Mouse (Mus musculus) adrenal gland, postnatal 10 days (tissue): ENCODE measurements around the gene Hdac9. TPM values are rescaled to one million over a fixed set of nuclear protein-coding genes. Genes with fewer than 3 reads are reported as not detected.
A peak's percentile ranks its signal among the peaks of the same experiment; 100 is the strongest.

Experiments
- DNase-seq: peaks from one replicate; pipeline ENCODE4 v3.0.0; 2021; ENCODE audit warnings: mixed read lengths
- total RNA-seq, 2 experiments: library from RNA; stranded (reverse); gene quantifications; 2 replicates each; pipeline ENCODE4 v1.2.3; 2021

The Hdac9 gene
- total RNA-seq, 2 experiments from 2014 or later, result 3.5 to 4.1 TPM

- DNase-seq, result no peak
Observed at GRCm38 (mm10) chr12:34594167-34594793, 322.6 kb downstream of the Hdac9 start.

- no peak for DNase-seq
Observed at GRCm38 (mm10) chr12:34587171-34587570, 329.7 kb downstream of the Hdac9 start.

GRCm38 (mm10) chr12:34582522-34582921 lies 334.4 kb downstream of the Hdac9 start:
- DNase-seq, result no peak

GRCm38 (mm10) chr12:34579220-34579619 lies 337.7 kb downstream of the Hdac9 start:
- DNase-seq, result no peak

- no peak for DNase-seq
Observed at GRCm38 (mm10) chr12:34571069-34571468, 345.8 kb downstream of the Hdac9 start.

GRCm38 (mm10) chr12:34569472-34569871 lies 347.4 kb downstream of the Hdac9 start:
- no peak for DNase-seq

GRCm38 (mm10) chr12:34569052-34569451 lies 347.8 kb downstream of the Hdac9 start:
- DNase-seq, result no peak

GRCm38 (mm10) chr12:34562331-34562730 lies 354.6 kb downstream of the Hdac9 start:
- no peak for DNase-seq

GRCm38 (mm10) chr12:34559001-34559400 lies 357.9 kb downstream of the Hdac9 start:
- no peak for DNase-seq

GRCm38 (mm10) chr12:34554803-34555202 lies 362.1 kb downstream of the Hdac9 start:
- DNase-seq, result no peak

GRCm38 (mm10) chr12:34550268-34550667 lies 366.6 kb downstream of the Hdac9 start:
- no peak for DNase-seq

GRCm38 (mm10) chr12:34529165-34529545 lies 387.7 kb downstream of the Hdac9 start:
- DNase-seq, result no peak

GRCm38 (mm10) chr12:34528201-34529164 lies 388.4 kb downstream of the Hdac9 start:
- peak; percentile 7 for DNase-seq

- no peak for DNase-seq
Observed at GRCm38 (mm10) chr12:34527761-34528160, 389.1 kb downstream of the Hdac9 start.

GRCm38 (mm10) chr12:34521468-34521867 lies 395.4 kb downstream of the Hdac9 start:
- no peak for DNase-seq

GRCm38 (mm10) chr12:34516769-34517562 lies 399.9 kb downstream of the Hdac9 start:
- DNase-seq, result no peak

- no peak for DNase-seq
Observed at GRCm38 (mm10) chr12:34506345-34506744, 410.6 kb downstream of the Hdac9 start.

- no peak for DNase-seq
Observed at GRCm38 (mm10) chr12:34498751-34499626, 417.9 kb downstream of the Hdac9 start.

- no peak for DNase-seq
Observed at GRCm38 (mm10) chr12:34498331-34498730, 418.6 kb downstream of the Hdac9 start.

- no peak for DNase-seq
Observed at GRCm38 (mm10) chr12:34497702-34498101, 419.2 kb downstream of the Hdac9 start.

- no peak for DNase-seq
Observed at GRCm38 (mm10) chr12:34495940-34496339, 421.0 kb downstream of the Hdac9 start.

- no peak for DNase-seq
Observed at GRCm38 (mm10) chr12:34489629-34490028, 427.3 kb downstream of the Hdac9 start.
